Comparison of ENCODE assay signal across 8 mouse cellular contexts in genomic region chr8:106137906-106138477, GRCm38 (mm10). TPM values are rescaled to one million over a fixed set of nuclear protein-coding genes. Genes with fewer than 3 reads are reported as not detected.
DNase-seq lines count a peak whose midpoint lies in the region; ATAC-seq and TF ChIP-seq lines count a peak whose summit lies in the region.

No protein-coding gene starts in this region.

- peak overlapping the region; percentile 82 for H3K4me2 ChIP-seq in forebrain, embryonic 15.5 days (replicated peaks)
- H3K4me2 ChIP-seq in hindbrain, postnatal 0 days (ENCODE audit: low read depth, low read length): peak overlapping the region; percentile 88
- peak overlapping the region; percentile 57 for H3K4me2 ChIP-seq in liver, embryonic 14.5 days (ENCODE audit: low read depth)

- no peak for TF ChIP-seq CTCF in hindbrain, postnatal 0 days (IDR thresholded peaks at IDR 0.05; ENCODE audit: low read depth)
- no peak for TF ChIP-seq CTCF in liver, embryonic 14.5 days (IDR thresholded peaks at IDR 0.05; ENCODE audit: low read depth)

- H3K4me1 ChIP-seq in forebrain, embryonic 15.5 days: peaks cover 34% of the 10 kb centered on the region
- peaks cover 20% of the 10 kb centered on the region for H3K4me1 ChIP-seq in hindbrain, postnatal 0 days (ENCODE audit: insufficient read depth, low read length)
- peaks cover 0 to 2% of the 10 kb centered on the region in 2 experiments; a peak in 1 of 4 replicates for H3K4me1 ChIP-seq in liver, embryonic 14.5 days (replicated peaks; ENCODE audit: control insufficient read depth in 2 of 2, insufficient read depth in 2 of 2, low read length in 1 of 2)

- intact Hi-C loops in left cerebral cortex, postnatal 4 days (cut with DNase I): no loop called here

- H3K27me3 ChIP-seq in forebrain, embryonic 15.5 days: peaks cover 57% of the 10 kb centered on the region
- H3K27me3 ChIP-seq in hindbrain, postnatal 0 days (ENCODE audit: insufficient read depth, low read length): peaks cover 32% of the 10 kb centered on the region
- peaks cover 55% of the 10 kb centered on the region for H3K27me3 ChIP-seq in liver, embryonic 14.5 days (ENCODE audit: control insufficient read depth, insufficient read depth, low read length)

- DNase-seq in left cerebral cortex, adult 18-20 months (ENCODE audit: low spot score in 2 of 2): peak; percentile 32 to 47
- DNase-seq in left cerebral cortex, postnatal 4 days: no peak
- peak; percentile 53 for DNase-seq in adipocyte (ENCODE audit: low spot score)
- DNase-seq in hindbrain, postnatal 0 days (ENCODE audit: low spot score): peak; percentile 42
- peak in 1 of 3 experiments; percentile 39 for DNase-seq in liver, embryonic 14.5 days (ENCODE audit: low read depth in 3 of 3, low spot score in 3 of 3)
- peak; percentile 50 for DNase-seq in naive thymus-derived CD4-positive, alpha-beta T cell, adult 2 months (ENCODE audit: low read depth)
- DNase-seq in spleen, postnatal 14 days (ENCODE audit: low spot score in 2 of 2): no peak

- no peaks in the 10 kb centered on the region for H3K36me3 ChIP-seq in forebrain, embryonic 15.5 days
- no peaks in the 10 kb centered on the region for H3K36me3 ChIP-seq in hindbrain, postnatal 0 days (ENCODE audit: insufficient read depth, low read length)
- no peaks in the 10 kb centered on the region for H3K36me3 ChIP-seq in liver, embryonic 14.5 days (replicated peaks; ENCODE audit: control insufficient read depth, insufficient read depth, low read depth)

- H3K9me3 ChIP-seq in forebrain, embryonic 15.5 days: no peaks in the 10 kb centered on the region
- H3K9me3 ChIP-seq in hindbrain, postnatal 0 days (ENCODE audit: low read length): no peaks in the 10 kb centered on the region
- H3K9me3 ChIP-seq in liver, embryonic 14.5 days (ENCODE audit: control insufficient read depth, low read length): no peaks in the 10 kb centered on the region

- under 1% methylated on average over 24 of the region's 24 CpGs for WGBS in forebrain, embryonic 15.5 days
- WGBS in hindbrain, postnatal 0 days: 1% methylated on average over 24 of the region's 24 CpGs
- WGBS in liver, embryonic 14.5 days (ENCODE audit: insufficient replicate concordance): 2% methylated on average over 24 of the region's 24 CpGs

- no peak for TF ChIP-seq EP300 in liver, embryonic 14.5 days (IDR thresholded peaks at IDR 0.05; ENCODE audit: low read depth)

- peak overlapping the region; percentile 48 for H3K9ac ChIP-seq in forebrain, embryonic 15.5 days (replicated peaks)
- peak overlapping the region; percentile 24 for H3K9ac ChIP-seq in hindbrain, postnatal 0 days (replicated peaks; ENCODE audit: low read length)
- no peak overlapping the region for H3K9ac ChIP-seq in liver, embryonic 14.5 days (replicated peaks)

- peak; percentile 39; the same call in 1 of the 2 replicates for ATAC-seq in forebrain, embryonic 15.5 days (replicated peaks)
- no peak for ATAC-seq in hindbrain, postnatal 0 days
- peak; percentile 7; the same call in 1 of the 2 replicates for ATAC-seq in liver, embryonic 14.5 days (ENCODE audit: insufficient read depth)

- H3K27ac ChIP-seq in forebrain, embryonic 15.5 days (replicated peaks): no peak overlapping the region
- H3K27ac ChIP-seq in hindbrain, postnatal 0 days: no peak overlapping the region
- no peak overlapping the region for H3K27ac ChIP-seq in liver, embryonic 14.5 days

- H3K4me3 ChIP-seq in forebrain, embryonic 15.5 days: peak overlapping the region; percentile 47
- peak overlapping the region; percentile 48 for H3K4me3 ChIP-seq in hindbrain, postnatal 0 days (ENCODE audit: low read length)
- H3K4me3 ChIP-seq in liver, embryonic 14.5 days (ENCODE audit: insufficient read depth in 1 of 2, low read depth in 2 of 2, low read length in 2 of 2): peak overlapping the region; percentile 46 to 62

RNA-seq across cellular contexts. Expression of gene Esrp2, which starts 1.2 kb away (rescaled TPM):
- not detected for total RNA-seq in left cerebral cortex, adult 18-20 months (2021)
- not detected for total RNA-seq in left cerebral cortex, postnatal 4 days (2021)
- 0.06 and 0.23 TPM in 2 replicates for polyA plus RNA-seq in forebrain, embryonic 15.5 days (2015; fragmentation: Nextera tagmentation; extraction: Ambion mirVana)
- 0.10 and 0.75 TPM in 2 replicates for total RNA-seq in hindbrain, postnatal 0 days (2014; rRNA removed)
- polyA plus RNA-seq in hindbrain, postnatal 0 days (2015; fragmentation: Nextera tagmentation; extraction: Ambion mirVana): 0.10 and 0.15 TPM in 2 replicates
- 6.7 and 7.7 TPM in 2 replicates for polyA plus RNA-seq in liver, embryonic 14.5 days (2012; rRNA removed)
- polyA plus RNA-seq in liver, embryonic 14.5 days (2014; fragmentation: Nextera tagmentation; extraction: Ambion mirVana): 6.6 and 7.0 TPM in 2 replicates

RNA-seq across cellular contexts. Expression of gene Pla2g15, which starts 12.2 kb away (rescaled TPM):
- total RNA-seq in left cerebral cortex, adult 18-20 months (2021): 10 to 100 TPM; 25.8 to 28.3 TPM
- 10 to 100 TPM; 20.7 to 21.8 TPM for total RNA-seq in left cerebral cortex, postnatal 4 days (2021)
- polyA plus RNA-seq in forebrain, embryonic 15.5 days (2015; fragmentation: Nextera tagmentation; extraction: Ambion mirVana): 16.6 and 20.1 TPM in 2 replicates
- total RNA-seq in hindbrain, postnatal 0 days (2014; rRNA removed): 14.9 and 18.2 TPM in 2 replicates
- polyA plus RNA-seq in hindbrain, postnatal 0 days (2015; fragmentation: Nextera tagmentation; extraction: Ambion mirVana): 14.6 and 15.7 TPM in 2 replicates
- polyA plus RNA-seq in liver, embryonic 14.5 days (2012; rRNA removed): 2.8 and 2.9 TPM in 2 replicates
- 2.5 TPM in 2 replicates for polyA plus RNA-seq in liver, embryonic 14.5 days (2014; fragmentation: Nextera tagmentation; extraction: Ambion mirVana)

RNA-seq across cellular contexts. Expression of gene Slc7a6, which starts 30.7 kb away (rescaled TPM):
- total RNA-seq in left cerebral cortex, adult 18-20 months (2021): 10 to 100 TPM; 21.0 to 24.4 TPM
- 10 to 100 TPM; 34.6 to 35.0 TPM for total RNA-seq in left cerebral cortex, postnatal 4 days (2021)
- 62.2 and 69.2 TPM in 2 replicates for polyA plus RNA-seq in forebrain, embryonic 15.5 days (2015; fragmentation: Nextera tagmentation; extraction: Ambion mirVana)
- total RNA-seq in hindbrain, postnatal 0 days (2014; rRNA removed): 35.2 and 39.1 TPM in 2 replicates
- polyA plus RNA-seq in hindbrain, postnatal 0 days (2015; fragmentation: Nextera tagmentation; extraction: Ambion mirVana): 49.9 and 53.2 TPM in 2 replicates
- polyA plus RNA-seq in liver, embryonic 14.5 days (2012; rRNA removed): 3.8 TPM in 2 replicates
- polyA plus RNA-seq in liver, embryonic 14.5 days (2014; fragmentation: Nextera tagmentation; extraction: Ambion mirVana): 8.2 and 10.2 TPM in 2 replicates

Comparison
In these comparisons a context has a peak if more than half of its experiments do, and no peak if none do; other contexts are left out.
1. DNase-seq: peak in left cerebral cortex, adult 18-20 months (2 of 2), adipocyte (single experiment), hindbrain, postnatal 0 days (single experiment) and naive thymus-derived CD4-positive, alpha-beta T cell, adult 2 months (single experiment); none in left cerebral cortex, postnatal 4 days (single experiment) and spleen, postnatal 14 days (0 of 2).
2. Peak in every context shown above with its lines, with median percentiles within 50 percentile points of each other: H3K4me2 ChIP-seq and H3K4me3 ChIP-seq.